Mouse (Mus musculus): Measurements from ENCODE around the gene Ackr2. TPM values are rescaled to one million over a fixed set of nuclear protein-coding genes. Genes with fewer than 3 reads are reported as not detected.
A peak's percentile ranks its signal among the peaks of the same experiment; 100 is the strongest.

Gene Ackr2
- total RNA-seq (2021), result 1 to 10 TPM; 1.8 to 2.1 TPM
- long read RNA-seq, experiment 1, partial matches to known transcripts, result 0 of 1 reads
- long read RNA-seq, experiment 1, other reads (novel, unspliced or antisense), result 0 of 1 reads
- long read RNA-seq, experiment 2, result 0 reads

DNA sequence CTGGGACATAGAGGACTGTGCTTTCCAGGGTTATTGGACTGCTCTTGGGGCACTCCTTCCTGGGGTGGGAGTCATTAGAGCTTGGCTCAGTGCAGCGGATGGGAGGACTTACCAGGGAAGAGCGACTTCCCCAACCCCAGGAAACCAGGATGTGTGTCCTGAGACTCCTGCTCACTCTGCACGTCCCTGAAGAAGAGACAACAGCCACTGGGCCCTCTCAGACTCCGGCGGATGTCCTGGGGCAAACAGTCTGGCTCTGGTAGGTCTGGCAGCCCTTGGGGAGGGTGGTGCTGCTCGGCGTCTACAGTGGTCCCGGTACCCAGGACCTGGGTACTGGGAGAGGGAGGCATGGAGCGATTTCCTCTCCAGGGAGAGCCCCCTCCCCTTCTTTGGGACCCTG lies at the start of gene Ackr2:
TSS of gene Ackr2 (plus strand) at position 111 of the 400 bp plus-strand sequence.
- peak in 1 of 2 experiments; percentile 17 for DNase-seq (ENCODE audit: low spot score in 2 of 2)

DNA sequence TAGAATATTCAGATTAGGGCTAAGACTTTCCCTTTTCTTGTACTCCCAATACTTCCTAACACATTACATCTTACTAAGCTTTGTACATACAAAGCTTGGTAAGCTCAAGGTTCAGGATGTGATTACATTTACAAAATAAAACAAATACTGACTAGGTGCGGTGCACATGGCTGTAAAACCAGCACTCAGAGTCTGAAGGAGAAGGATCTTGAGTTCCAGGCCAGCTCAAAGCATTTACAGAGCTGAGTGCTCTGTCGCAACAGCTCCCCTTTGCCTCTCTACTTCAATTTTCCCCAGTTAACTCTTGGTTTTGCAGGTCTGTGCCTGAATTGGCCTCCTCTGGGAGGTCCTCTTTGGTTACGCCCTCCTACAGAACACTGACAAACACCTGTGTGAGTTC lies 43.9 kb upstream of the Ackr2 start:
- DNase-seq (ENCODE audit: low spot score in 2 of 2), result no peak

GRCm38 (mm10) chr9:121856649-121857416 lies 41.3 kb upstream of the Ackr2 start:
- no peak for DNase-seq (ENCODE audit: low spot score in 2 of 2)

- DNase-seq (ENCODE audit: low spot score in 2 of 2), result peak; percentile 98
Observed at GRCm38 (mm10) chr9:121857474-121858152, 40.5 kb upstream of the Ackr2 start.

- no peak for DNase-seq (ENCODE audit: low spot score in 2 of 2)
Observed at GRCm38 (mm10) chr9:121858153-121858488, 40.0 kb upstream of the Ackr2 start, which contains the start of gene Higd1a. TSS of gene Higd1a (minus strand) at chr9:121858362.

DNA sequence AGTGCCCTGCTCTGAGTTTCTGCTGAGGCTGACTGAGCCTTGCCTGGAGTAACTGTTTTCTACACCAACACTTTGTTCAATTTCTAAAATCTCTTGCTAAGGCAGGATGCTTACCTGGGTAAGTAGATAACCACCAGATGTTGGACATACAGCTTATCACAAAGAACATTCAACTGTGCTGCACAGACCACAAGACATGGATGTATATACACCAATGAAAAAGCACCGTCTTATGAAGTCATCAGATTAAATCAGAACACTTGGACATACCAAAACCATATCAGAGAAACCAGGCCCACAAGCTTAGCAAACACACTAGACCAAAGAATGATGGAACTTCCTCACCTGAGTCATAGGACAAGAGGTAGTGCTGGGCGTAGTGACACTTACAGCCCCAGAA lies 38.8 kb upstream of the Ackr2 start:
- no peak for DNase-seq (ENCODE audit: low spot score in 2 of 2)

- DNase-seq (ENCODE audit: low spot score in 2 of 2), result no peak
Observed at GRCm38 (mm10) chr9:121860921-121861320, 37.2 kb upstream of the Ackr2 start.

DNA sequence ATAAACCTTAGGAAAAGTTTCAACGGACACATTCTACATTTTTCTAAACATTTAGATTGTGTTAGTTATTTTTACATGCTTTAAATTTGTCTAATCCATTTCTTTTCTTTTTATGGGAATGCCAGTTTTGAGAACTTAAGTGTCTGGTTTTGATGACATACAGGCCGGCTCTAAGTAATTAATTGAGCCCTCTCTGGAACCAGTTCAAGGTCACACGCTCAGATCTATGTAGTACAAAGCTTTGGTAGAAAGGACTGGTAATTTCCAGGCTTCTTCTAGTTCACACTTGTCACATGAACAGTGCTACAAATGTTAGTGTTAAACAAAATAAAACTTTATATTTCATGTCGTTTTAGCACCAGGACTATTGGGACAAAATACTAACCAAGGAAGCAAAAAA lies 33.3 kb upstream of the Ackr2 start:
- DNase-seq (ENCODE audit: low spot score in 2 of 2), result no peak

GRCm38 (mm10) chr9:121865425-121866008 lies 32.6 kb upstream of the Ackr2 start:
- DNase-seq (ENCODE audit: low spot score in 2 of 2), result no peak

GRCm38 (mm10) chr9:121867632-121868031 lies 30.5 kb upstream of the Ackr2 start:
- DNase-seq (ENCODE audit: low spot score in 2 of 2), result no peak

DNA sequence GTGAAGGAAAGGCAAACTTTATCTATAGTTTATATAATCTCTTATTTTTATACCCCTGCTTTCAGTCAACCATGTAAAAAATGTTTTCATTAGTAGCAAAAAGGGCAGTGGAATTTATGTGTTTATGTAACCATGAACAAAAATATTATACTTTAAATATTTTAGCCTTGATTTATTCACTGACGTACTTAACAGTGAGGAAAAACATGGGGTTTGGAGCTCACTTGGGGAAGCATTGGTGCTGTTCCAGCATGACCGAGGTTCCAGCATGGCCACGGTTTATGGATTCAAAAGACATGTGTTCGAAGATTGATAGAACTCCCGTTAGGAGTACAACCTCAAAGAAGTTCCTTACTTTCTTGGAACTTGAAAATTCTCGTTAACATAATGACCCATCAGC lies 29.9 kb upstream of the Ackr2 start:
- no peak for DNase-seq (ENCODE audit: low spot score in 2 of 2)

DNA sequence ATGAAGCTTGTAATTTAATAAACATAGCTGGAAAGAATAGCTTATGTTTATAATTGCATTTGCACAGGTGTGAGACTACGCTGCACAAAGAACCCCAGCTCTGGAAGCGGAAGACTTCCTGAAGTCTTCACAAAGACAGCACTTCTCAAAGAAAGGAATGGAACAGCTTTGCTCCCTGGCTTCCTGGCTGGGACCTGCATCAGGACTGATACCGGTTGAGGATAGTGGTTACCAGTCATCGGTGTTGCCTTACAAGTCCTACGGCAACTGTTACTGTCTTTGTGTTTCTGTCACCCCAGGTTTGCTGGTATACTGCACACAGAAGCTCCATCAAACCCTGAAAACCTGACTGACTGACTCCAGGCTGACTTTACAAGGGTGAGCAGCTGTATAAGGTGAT lies 28.7 kb upstream of the Ackr2 start:
- DNase-seq (ENCODE audit: low spot score in 2 of 2), result no peak

DNA sequence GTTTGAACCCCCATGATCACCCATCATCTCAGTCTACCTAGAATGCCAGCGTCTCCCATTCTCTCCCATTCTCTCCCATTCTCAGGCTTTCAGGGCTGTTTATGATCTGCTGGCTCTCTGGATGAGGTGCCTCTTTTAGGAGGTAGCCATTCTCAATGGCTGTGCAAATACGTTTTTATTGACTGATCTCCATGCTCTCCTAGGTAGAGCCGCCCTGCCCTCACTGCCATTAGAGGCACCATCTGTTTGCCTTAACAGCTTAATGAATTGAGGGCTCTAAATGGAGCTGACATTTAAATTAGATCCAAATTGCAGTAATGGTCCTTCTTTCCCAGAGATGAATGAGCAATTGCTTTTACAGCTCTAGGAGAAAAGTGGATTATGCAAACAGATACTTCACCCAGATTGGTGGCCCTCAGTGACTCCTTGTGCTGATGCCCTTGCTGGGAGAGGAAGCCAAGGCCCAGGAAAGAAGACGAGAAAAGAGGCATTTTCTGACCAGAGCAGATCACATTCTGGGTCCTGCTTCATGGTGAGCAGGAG lies 28.1 kb upstream of the Ackr2 start:
- no peak for DNase-seq (ENCODE audit: low spot score in 2 of 2)

- no peak for DNase-seq (ENCODE audit: low spot score in 2 of 2)
Observed at GRCm38 (mm10) chr9:121872062-121872683, 26.0 kb upstream of the Ackr2 start.

- no peak for DNase-seq (ENCODE audit: low spot score in 2 of 2)
Observed at GRCm38 (mm10) chr9:121873578-121873977, 24.6 kb upstream of the Ackr2 start.

DNA sequence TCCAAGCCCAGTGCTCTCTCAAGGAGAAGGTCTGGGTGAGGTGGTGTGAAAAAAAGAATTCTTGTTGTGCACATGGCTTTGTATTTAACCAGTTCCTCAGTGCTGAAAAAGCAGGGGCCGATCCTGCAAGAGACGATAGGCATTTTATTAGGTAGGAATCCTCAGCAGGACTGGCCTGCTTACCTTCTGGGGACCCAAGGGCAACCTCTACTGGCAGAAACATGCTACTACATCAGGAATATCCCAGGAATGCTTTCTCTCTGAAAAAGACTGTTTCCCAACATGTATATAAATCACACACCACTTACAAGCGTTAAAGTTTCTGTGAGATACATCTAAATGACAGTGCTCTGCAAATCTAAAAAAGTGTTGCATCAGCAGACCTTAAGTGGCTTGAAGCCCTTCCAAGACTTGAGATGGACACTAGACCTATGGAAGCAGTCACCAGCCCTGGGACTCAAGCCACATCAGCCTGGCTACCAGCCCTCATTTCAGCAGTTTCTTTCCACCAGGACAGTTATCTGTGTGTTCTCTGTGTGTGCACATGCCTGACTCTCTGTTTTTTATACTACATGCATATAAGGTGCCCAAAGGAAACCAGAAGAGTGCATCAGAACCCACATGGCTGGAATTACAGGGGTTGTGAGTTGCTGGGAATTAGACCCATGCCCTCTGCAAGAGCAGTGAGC lies 21.0 kb upstream of the Ackr2 start:
- DNase-seq (ENCODE audit: low spot score in 2 of 2), result peak in 1 of 2 experiments; percentile 54

DNA sequence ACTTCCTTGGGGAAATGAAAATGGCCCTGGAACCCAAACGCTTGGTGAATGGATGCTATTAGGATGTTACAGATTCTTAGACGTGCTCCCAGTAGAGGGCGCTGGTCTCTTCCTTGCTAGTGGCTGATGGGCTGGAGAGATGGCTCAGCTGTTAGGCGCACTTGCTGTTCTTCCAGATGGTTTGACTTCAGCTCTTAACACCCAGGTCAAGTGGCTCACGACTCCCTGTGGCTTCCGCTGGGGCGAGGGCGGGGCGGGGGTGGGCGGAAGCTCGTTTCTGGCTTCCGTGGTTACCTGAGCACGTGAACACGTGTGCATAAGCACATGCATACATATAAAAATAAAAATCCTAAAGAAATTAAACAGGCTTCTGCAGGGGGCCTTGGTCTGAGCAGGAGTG lies 17.3 kb upstream of the Ackr2 start:
- peak; percentile 75 to 77 for DNase-seq (ENCODE audit: low spot score in 2 of 2)

- no peak for DNase-seq (ENCODE audit: low spot score in 2 of 2)
Observed at GRCm38 (mm10) chr9:121881301-121881700, 16.9 kb upstream of the Ackr2 start.

- DNase-seq (ENCODE audit: low spot score in 2 of 2), result no peak
Observed at GRCm38 (mm10) chr9:121882015-121882457, 16.1 kb upstream of the Ackr2 start.

DNA sequence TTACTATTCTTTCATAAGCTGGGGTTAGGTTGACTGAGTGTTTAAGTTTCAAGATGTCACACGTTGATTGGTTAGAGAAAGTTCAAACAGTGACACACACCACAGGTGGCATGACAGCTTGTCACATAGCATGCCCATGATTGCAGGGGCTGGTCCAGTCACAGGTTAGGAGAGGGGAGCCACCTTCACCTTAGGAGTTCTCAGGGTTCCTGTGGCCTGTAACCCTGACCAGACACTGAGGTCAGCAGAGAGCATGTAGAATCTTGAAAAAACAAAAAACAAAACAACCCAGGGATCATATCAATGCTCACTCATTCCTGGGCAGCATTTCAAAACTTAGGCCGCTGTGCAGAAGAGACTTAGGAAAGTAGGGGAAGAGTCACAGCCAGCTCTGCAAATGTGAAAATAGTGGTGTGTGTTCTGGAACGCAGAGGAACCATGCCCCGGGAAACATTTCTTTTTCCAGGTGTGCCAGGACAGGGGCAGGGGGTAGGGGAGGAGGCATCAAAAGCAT lies 8.2 kb upstream of the Ackr2 start:
- peak in 1 of 2 experiments; percentile 35 for DNase-seq (ENCODE audit: low spot score in 2 of 2)
